Mouse (Mus musculus) spleen, adult 18-20 months (tissue): Measurements from ENCODE around the gene Nop56.

Experiments used
- DNase-seq, 2 experiments: peaks; one replicate each; pipeline ENCODE4 v3.0.0; 2022; ENCODE audit warnings: mixed read lengths in 2 of 2

The Nop56 gene

GRCm38 (mm10) chr2:130274149-130274861, at the start of gene Nop56:
Gene Nop56 (plus strand): TSS chr2:130274430.
- peak; percentile 98 for DNase-seq

GRCm38 (mm10) chr2:130246912-130247311, 27.3 kb upstream of the Nop56 start:
- no peak for DNase-seq

GRCm38 (mm10) chr2:130248226-130248625, 26.0 kb upstream of the Nop56 start:
- DNase-seq, result no peak

- no peak for DNase-seq
These were observed 17.5 kb upstream of the Nop56 start for GRCm38 (mm10) chr2:130256762-130257161.

GRCm38 (mm10) chr2:130260822-130261221, 13.4 kb upstream of the Nop56 start:
- no peak for DNase-seq

- DNase-seq, result no peak
These were observed 12.3 kb upstream of the Nop56 start for GRCm38 (mm10) chr2:130261914-130262313.

GRCm38 (mm10) chr2:130262398-130262797, 11.8 kb upstream of the Nop56 start:
- DNase-seq, result no peak

- no peak for DNase-seq
These were observed 8.7 kb upstream of the Nop56 start for GRCm38 (mm10) chr2:130265520-130265919.

GRCm38 (mm10) chr2:130268074-130268473, 6.2 kb upstream of the Nop56 start:
- DNase-seq, result no peak

- DNase-seq, result no peak
These were observed 498 bp upstream of the Nop56 start for GRCm38 (mm10) chr2:130273732-130274131.

GRCm38 (mm10) chr2:130274862-130275261, 632 bp downstream of the Nop56 start:
- DNase-seq, result no peak

GRCm38 (mm10) chr2:130275649-130276048, 1.4 kb downstream of the Nop56 start:
- peak in 1 of 2 experiments; percentile 40 for DNase-seq

GRCm38 (mm10) chr2:130279600-130280091, 5.4 kb downstream of the Nop56 start:
- DNase-seq, result no peak

- no peak for DNase-seq
These were observed 6.0 kb downstream of the Nop56 start for GRCm38 (mm10) chr2:130280224-130280623.

GRCm38 (mm10) chr2:130280818-130281217, 6.6 kb downstream of the Nop56 start:
- DNase-seq, result no peak

- DNase-seq, result peak; percentile 71 to 83
These were observed 9.8 kb downstream of the Nop56 start, which contains the start of gene Idh3b for GRCm38 (mm10) chr2:130283854-130284654. Gene Idh3b (minus strand): TSS chr2:130284547.

GRCm38 (mm10) chr2:130289086-130289485, 14.9 kb downstream of the Nop56 start:
- DNase-seq, result no peak

GRCm38 (mm10) chr2:130291434-130291833, 17.2 kb downstream of the Nop56 start:
- DNase-seq, result peak in 1 of 2 experiments; percentile 53

- DNase-seq, result no peak
These were observed 18.8 kb downstream of the Nop56 start for GRCm38 (mm10) chr2:130293009-130293408.

GRCm38 (mm10) chr2:130293486-130293885, 19.3 kb downstream of the Nop56 start:
- DNase-seq, result no peak

GRCm38 (mm10) chr2:130294218-130294935, 20.1 kb downstream of the Nop56 start:
- no peak for DNase-seq

- no peak for DNase-seq
These were observed 20.7 kb downstream of the Nop56 start, which contains the start of gene Ebf4 for GRCm38 (mm10) chr2:130294936-130295277. Gene Ebf4 (plus strand): TSS chr2:130295169.
